Mouse (Mus musculus): Measurements from ENCODE around the gene Krt77. TPM values are rescaled to one million over a fixed set of nuclear protein-coding genes. Genes with fewer than 3 reads are reported as not detected.

The Krt77 gene
- polyA plus RNA-seq, 1 experiment from 2014 or later: not detected

DNA sequence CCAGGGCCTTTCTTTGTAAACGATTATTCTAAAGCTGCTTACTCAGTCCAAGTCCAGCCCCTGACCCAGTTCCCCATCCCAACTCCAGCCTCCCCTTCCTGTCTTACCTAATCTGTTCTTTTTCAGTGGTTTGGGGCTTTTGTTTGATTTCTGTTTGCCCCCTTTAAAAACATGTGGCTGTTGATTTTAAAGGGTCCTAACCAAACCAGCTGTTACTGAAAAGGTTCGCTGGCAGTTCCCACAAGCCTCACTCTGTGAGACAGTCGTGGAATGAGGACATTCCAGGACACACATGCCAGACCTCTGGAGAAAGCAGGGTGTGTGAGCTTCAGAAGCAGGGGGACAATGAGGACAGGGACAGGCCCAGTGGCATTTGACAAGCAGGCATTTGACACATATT is 47.7 kb downstream of the Krt77 start:
- 39% methylated on average over 3 of the region's 3 CpGs for whole genome bisulfite sequencing
- Histone ChIP-seq H3K36me3 (no peaks in the 10 kb centered on the region), H3K4me3 (no peak overlapping the region), H3K4me1 (no peaks in the 10 kb centered on the region), H3K27ac (no peak overlapping the region), H3K27me3 (no peaks in the 10 kb centered on the region), H3K9me3 (replicated peaks) (no peaks in the 10 kb centered on the region), H3K9ac (no peak overlapping the region), H3K4me2 (replicated peaks) (no peak overlapping the region)
- no peak for ATAC-seq (ENCODE audit: low FRiP score)

- Histone ChIP-seq H3K27me3 (no peaks in the 10 kb centered on the region), H3K4me1 (no peaks in the 10 kb centered on the region), H3K4me3 (no peak within 1 kb of the TSS), H3K36me3 (no peaks in the 10 kb centered on the region), H3K9ac (no peak within 1 kb of the TSS), H3K27ac (no peak within 1 kb of the TSS), H3K4me2 (replicated peaks) (no peak within 1 kb of the TSS), H3K9me3 (replicated peaks) (no peaks in the 10 kb centered on the region)
- WGBS: 87% methylated on average over 16 of the region's 16 CpGs
- ATAC-seq (ENCODE audit: low FRiP score): no peak
Measured at GRCm38 (mm10) chr15:101817875-101818274, 51.6 kb downstream of the Krt77 start, which contains the start of gene Krt2. Gene Krt2 (minus strand): TSS chr15:101818169.

Small RNA genes lying within 50 kb of the gene (microRNA-seq; reads per million reads assigned to microRNA genes)
- gene Gm44356: not detected

Other genes with a start within 250 kb of the Krt77 start
- gene Gm5414, start 241.5 kb downstream of the Krt77 start, polyA plus RNA-seq (2016; fragmentation: Nextera tagmentation; extraction: Ambion mirVana): not detected in 2 replicates
- gene Gm5478, start 222.3 kb downstream of the Krt77 start, polyA plus RNA-seq (2016; fragmentation: Nextera tagmentation; extraction: Ambion mirVana): not detected in 2 replicates
- gene Krt6b, start 189.4 kb downstream of the Krt77 start, polyA plus RNA-seq (2016; fragmentation: Nextera tagmentation; extraction: Ambion mirVana): not detected in 2 replicates
- gene Krt6a, start 175.4 kb downstream of the Krt77 start, polyA plus RNA-seq (2016; fragmentation: Nextera tagmentation; extraction: Ambion mirVana): not detected in 2 replicates
- 14.1 and 16.6 TPM in 2 replicates for gene Krt5, start 156.8 kb downstream of the Krt77 start, polyA plus RNA-seq (2016; fragmentation: Nextera tagmentation; extraction: Ambion mirVana)
- not detected in 2 replicates for gene Krt71, start 126.6 kb downstream of the Krt77 start, polyA plus RNA-seq (2016; fragmentation: Nextera tagmentation; extraction: Ambion mirVana)
- gene Krt72, start 83.2 kb downstream of the Krt77 start, polyA plus RNA-seq (2016; fragmentation: Nextera tagmentation; extraction: Ambion mirVana): not detected in 2 replicates
- gene Krt73, start 67.4 kb downstream of the Krt77 start, polyA plus RNA-seq (2016; fragmentation: Nextera tagmentation; extraction: Ambion mirVana): 0.57 and 0.65 TPM in 2 replicates
- gene Krt2, start 51.5 kb downstream of the Krt77 start, polyA plus RNA-seq (2016; fragmentation: Nextera tagmentation; extraction: Ambion mirVana): not detected in 2 replicates
- gene Krt1, start 18.9 kb downstream of the Krt77 start, polyA plus RNA-seq (2016; fragmentation: Nextera tagmentation; extraction: Ambion mirVana): 4.2 and 4.4 TPM in 2 replicates
- gene Krt76, start 23.2 kb upstream of the Krt77 start, polyA plus RNA-seq (2016; fragmentation: Nextera tagmentation; extraction: Ambion mirVana): not detected in 2 replicates
- gene Krt4, start 55.0 kb upstream of the Krt77 start, polyA plus RNA-seq (2016; fragmentation: Nextera tagmentation; extraction: Ambion mirVana): 0.21 TPM in 1 of 2 replicates, not detected in the other
- not detected in 2 replicates for gene Krt79, start 70.6 kb upstream of the Krt77 start, polyA plus RNA-seq (2016; fragmentation: Nextera tagmentation; extraction: Ambion mirVana)
- not detected in 2 replicates for gene Krt78, start 84.6 kb upstream of the Krt77 start, polyA plus RNA-seq (2016; fragmentation: Nextera tagmentation; extraction: Ambion mirVana)
- 18.2 and 28.2 TPM in 2 replicates for gene Krt8, start 134.8 kb upstream of the Krt77 start, polyA plus RNA-seq (2016; fragmentation: Nextera tagmentation; extraction: Ambion mirVana)
- gene Krt18, start 158.5 kb upstream of the Krt77 start, polyA plus RNA-seq (2016; fragmentation: Nextera tagmentation; extraction: Ambion mirVana): 19.8 and 30.0 TPM in 2 replicates
- 94.0 and 97.1 TPM in 2 replicates for gene Eif4b, start 204.1 kb upstream of the Krt77 start, polyA plus RNA-seq (2016; fragmentation: Nextera tagmentation; extraction: Ambion mirVana)
- gene Tns2, start 230.7 kb upstream of the Krt77 start, polyA plus RNA-seq (2016; fragmentation: Nextera tagmentation; extraction: Ambion mirVana): 21.8 and 22.7 TPM in 2 replicates

All from hindbrain, embryonic 12.5 days (tissue).